Mouse (Mus musculus): ENCODE measurements around the gene Zfp644. TPM values are rescaled to one million over a fixed set of nuclear protein-coding genes. Genes with fewer than 3 reads are reported as not detected.

The Zfp644 gene
- polyA plus RNA-seq, 1 experiment from 2014 or later = 34.9 TPM

GRCm38 (mm10) chr5:106580943-106581342 lies 116.1 kb downstream of the Zfp644 start:
- H3K27ac ChIP-seq (ENCODE audit: low read depth, low read length) = no peak overlapping the region
- H3K9me3 ChIP-seq (ENCODE audit: control insufficient read depth) = no peaks in the 10 kb centered on the region
- H3K4me1 ChIP-seq (replicated peaks; ENCODE audit: control insufficient read depth, insufficient read depth, low read length) = no peaks in the 10 kb centered on the region
- H3K36me3 ChIP-seq (ENCODE audit: control insufficient read depth, insufficient read depth) = no peaks in the 10 kb centered on the region
- ATAC-seq = no peak
- H3K9ac ChIP-seq (ENCODE audit: low read depth, low read length) = no peak overlapping the region
- H3K4me3 ChIP-seq (ENCODE audit: low read depth, low read length) = no peak overlapping the region
- H3K27me3 ChIP-seq (replicated peaks; ENCODE audit: control insufficient read depth, insufficient read depth, low read length) = peaks cover 3% of the 10 kb centered on the region; the same call in 1 of the 2 replicates
- H3K4me2 ChIP-seq (replicated peaks; ENCODE audit: low read depth) = no peak overlapping the region
- 76% methylated on average over 7 of the region's 7 CpGs for WGBS
- no peak for TF ChIP-seq CTCF (IDR thresholded peaks at IDR 0.05; ENCODE audit: low read depth)

- no peak overlapping the region for H3K4me2 ChIP-seq (replicated peaks; ENCODE audit: low read depth)
- peaks cover 31% of the 10 kb centered on the region for H3K27me3 ChIP-seq (replicated peaks; ENCODE audit: control insufficient read depth, insufficient read depth, low read length)
- no peak overlapping the region for H3K27ac ChIP-seq (ENCODE audit: low read depth, low read length)
- WGBS = 79% methylated on average over 9 of the region's 9 CpGs
- no peak for ATAC-seq
- H3K9ac ChIP-seq (ENCODE audit: low read depth, low read length) = no peak overlapping the region
- no peaks in the 10 kb centered on the region for H3K9me3 ChIP-seq (ENCODE audit: control insufficient read depth)
- no peaks in the 10 kb centered on the region for H3K36me3 ChIP-seq (ENCODE audit: control insufficient read depth, insufficient read depth)
- TF ChIP-seq CTCF (IDR thresholded peaks at IDR 0.05; ENCODE audit: low read depth) = no peak
- H3K4me3 ChIP-seq (ENCODE audit: low read depth, low read length) = no peak overlapping the region
- H3K4me1 ChIP-seq (replicated peaks; ENCODE audit: control insufficient read depth, insufficient read depth, low read length) = peaks cover 5% of the 10 kb centered on the region; the same call in 1 of the 2 replicates
Measured at GRCm38 (mm10) chr5:106577237-106577888, 119.7 kb downstream of the Zfp644 start.

- Histone ChIP-seq H3K27me3 (replicated peaks; ENCODE audit: control insufficient read depth, insufficient read depth, low read length) (peaks cover 37% of the 10 kb centered on the region), H3K36me3 (ENCODE audit: control insufficient read depth, insufficient read depth) (no peaks in the 10 kb centered on the region), H3K9ac (ENCODE audit: low read depth, low read length) (no peak overlapping the region), H3K27ac (ENCODE audit: low read depth, low read length) (no peak overlapping the region), H3K9me3 (ENCODE audit: control insufficient read depth) (peaks cover 5% of the 10 kb centered on the region; the same call in 1 of the 2 replicates), H3K4me3 (ENCODE audit: low read depth, low read length) (peak overlapping the region; percentile 63), H3K4me2 (replicated peaks; ENCODE audit: low read depth) (peak overlapping the region; percentile 100; the same call in 1 of the 2 replicates), H3K4me1 (replicated peaks; ENCODE audit: control insufficient read depth, insufficient read depth, low read length) (peaks cover 5% of the 10 kb centered on the region; the same call in 1 of the 2 replicates)
- 35% methylated on average over 4 of the region's 4 CpGs for WGBS
- TF ChIP-seq CTCF (IDR thresholded peaks at IDR 0.05; ENCODE audit: low read depth) = no peak
- ATAC-seq = no peak
Measured at GRCm38 (mm10) chr5:106575098-106575497, 122.0 kb downstream of the Zfp644 start.

- Histone ChIP-seq H3K27me3 (replicated peaks; ENCODE audit: control insufficient read depth, insufficient read depth, low read length) (peaks cover 37% of the 10 kb centered on the region), H3K36me3 (ENCODE audit: control insufficient read depth, insufficient read depth) (no peaks in the 10 kb centered on the region), H3K9me3 (ENCODE audit: control insufficient read depth) (peaks cover 5% of the 10 kb centered on the region; the same call in 1 of the 2 replicates), H3K27ac (ENCODE audit: low read depth, low read length) (no peak overlapping the region), H3K4me3 (ENCODE audit: low read depth, low read length) (peak overlapping the region; percentile 63), H3K4me1 (replicated peaks; ENCODE audit: control insufficient read depth, insufficient read depth, low read length) (peaks cover 5% of the 10 kb centered on the region; the same call in 1 of the 2 replicates), H3K4me2 (replicated peaks; ENCODE audit: low read depth) (peak overlapping the region; percentile 100), H3K9ac (ENCODE audit: low read depth, low read length) (peak overlapping the region; percentile 26; the same call in 1 of the 2 replicates)
- WGBS = under 1% methylated on average over 44 of the region's 45 CpGs
- peak; percentile 79 for TF ChIP-seq CTCF (IDR thresholded peaks at IDR 0.05; ENCODE audit: low read depth)
- ATAC-seq = peak; percentile 88
Measured at GRCm38 (mm10) chr5:106574560-106574946, 122.5 kb downstream of the Zfp644 start.

GRCm38 (mm10) chr5:106573742-106574559 lies 123.1 kb downstream of the Zfp644 start:
- peak overlapping the region; percentile 63 for H3K4me3 ChIP-seq (ENCODE audit: low read depth, low read length)
- peak overlapping the region; percentile 26; the same call in 1 of the 2 replicates for H3K9ac ChIP-seq (ENCODE audit: low read depth, low read length)
- H3K4me2 ChIP-seq (replicated peaks; ENCODE audit: low read depth) = peak overlapping the region; percentile 100
- H3K9me3 ChIP-seq (ENCODE audit: control insufficient read depth) = peaks cover 5% of the 10 kb centered on the region; the same call in 1 of the 2 replicates
- peaks cover 5% of the 10 kb centered on the region; the same call in 1 of the 2 replicates for H3K4me1 ChIP-seq (replicated peaks; ENCODE audit: control insufficient read depth, insufficient read depth, low read length)
- WGBS = 5% methylated on average over 55 of the region's 55 CpGs
- H3K27me3 ChIP-seq (replicated peaks; ENCODE audit: control insufficient read depth, insufficient read depth, low read length) = peaks cover 40% of the 10 kb centered on the region
- no peak for TF ChIP-seq CTCF (IDR thresholded peaks at IDR 0.05; ENCODE audit: low read depth)
- no peaks in the 10 kb centered on the region for H3K36me3 ChIP-seq (ENCODE audit: control insufficient read depth, insufficient read depth)
- no peak overlapping the region for H3K27ac ChIP-seq (ENCODE audit: low read depth, low read length)
- peak; percentile 72 for ATAC-seq

Other genes starting within 250 kb of the Zfp644 start
- gene Barhl2, start 239.1 kb downstream of the Zfp644 start, polyA plus RNA-seq (2015; fragmentation: Nextera tagmentation; extraction: Ambion mirVana) = not detected in 2 replicates
- gene Gm17304, start 88.2 kb downstream of the Zfp644 start, polyA plus RNA-seq (2015; fragmentation: Nextera tagmentation; extraction: Ambion mirVana) = not detected in 2 replicates
- 0.16 and 0.27 TPM in 2 replicates for gene Hfm1, start 229.0 kb upstream of the Zfp644 start, polyA plus RNA-seq (2015; fragmentation: Nextera tagmentation; extraction: Ambion mirVana)